Comparison of ENCODE assay signal across 8 mouse cellular contexts in genomic region chr8:70660273-70660725, GRCm38 (mm10). TPM values are rescaled to one million over a fixed set of nuclear protein-coding genes. Genes with fewer than 3 reads are reported as not detected.
DNase-seq lines count a peak whose midpoint lies in the region; ATAC-seq and TF ChIP-seq lines count a peak whose summit lies in the region.

Pgpep1 (minus strand) TSS chr8:70660388.

- DNase-seq in heart, adult 2 months: no peak
- no peak for DNase-seq in heart, adult 9 months (ENCODE audit: low spot score in 2 of 2)
- peak; percentile 76 for DNase-seq in embryonic facial prominence, embryonic 10.5 days (ENCODE audit: low spot score)
- peak; percentile 72 for DNase-seq in kidney, postnatal 10 days
- no peak for DNase-seq in lung, adult 2 months
- peak; percentile 57 for DNase-seq in retina, embryonic 14.5 days (ENCODE audit: low spot score)
- no peak for DNase-seq in cerebellum, postnatal 14 days

- peak within 1 kb of the TSS; percentile 81 for H3K27ac ChIP-seq in heart, adult 2 months
- peak within 1 kb of the TSS; percentile 89 for H3K27ac ChIP-seq in embryonic facial prominence, embryonic 10.5 days (replicated peaks)
- H3K27ac ChIP-seq in heart, embryonic 13.5 days (replicated peaks): peak within 1 kb of the TSS; percentile 85

- TF ChIP-seq POLR2A in heart, adult 2 months (IDR thresholded peaks at IDR 0.05; ENCODE audit: insufficient read depth, low read depth, low read length): no peak
- TF ChIP-seq POLR2A in lung, adult 2 months (IDR thresholded peaks at IDR 0.05; ENCODE audit: borderline replicate concordance, extremely low read depth, low read depth, low read length): no peak

- H3K36me3 ChIP-seq in heart, adult 2 months (ENCODE audit: control insufficient read depth, insufficient read depth, low read length): no peaks in the 10 kb centered on the region
- H3K36me3 ChIP-seq in embryonic facial prominence, embryonic 10.5 days (replicated peaks): peaks cover 23% of the 10 kb centered on the region
- H3K36me3 ChIP-seq in heart, embryonic 13.5 days: peaks cover 24% of the 10 kb centered on the region

- H3K4me1 ChIP-seq in heart, adult 2 months (ENCODE audit: control insufficient read depth, insufficient read depth, low read length): peaks cover 6% of the 10 kb centered on the region
- H3K4me1 ChIP-seq in embryonic facial prominence, embryonic 10.5 days: peaks cover 59% of the 10 kb centered on the region
- peaks cover 25% of the 10 kb centered on the region for H3K4me1 ChIP-seq in heart, embryonic 13.5 days
- peaks cover 3% of the 10 kb centered on the region for H3K4me1 ChIP-seq in lung, adult 2 months (ENCODE audit: control insufficient read depth, insufficient read depth, low read length)

- 11% methylated on average over 14 of the region's 14 CpGs for WGBS in heart, adult 2 months
- 3% methylated on average over 14 of the region's 14 CpGs for WGBS in embryonic facial prominence, embryonic 10.5 days
- WGBS in heart, embryonic 13.5 days: under 1% methylated on average over 14 of the region's 14 CpGs
- WGBS in lung, adult 2 months: 5% methylated on average over 14 of the region's 14 CpGs

- intact Hi-C loops in heart, adult 2 months (cut with DNase I): no loop called here

- peak within 1 kb of the TSS; percentile 97 for H3K4me2 ChIP-seq in heart, embryonic 13.5 days

- TF ChIP-seq EP300 in heart, adult 2 months (IDR thresholded peaks at IDR 0.05; ENCODE audit: insufficient read depth, low read depth, low read length): no peak

- H3K4me3 ChIP-seq in heart, adult 2 months: peak within 1 kb of the TSS; percentile 81
- H3K4me3 ChIP-seq in embryonic facial prominence, embryonic 10.5 days: peak within 1 kb of the TSS; percentile 80
- peak within 1 kb of the TSS; percentile 82 for H3K4me3 ChIP-seq in heart, embryonic 13.5 days
- peak within 1 kb of the TSS; percentile 91 for H3K4me3 ChIP-seq in lung, adult 2 months (replicated peaks; ENCODE audit: extremely low read depth, low read depth, low read length)

- peak within 1 kb of the TSS; percentile 88 for H3K9ac ChIP-seq in heart, adult 2 months (ENCODE audit: low read depth, low read length)
- peak within 1 kb of the TSS; percentile 91 for H3K9ac ChIP-seq in heart, embryonic 13.5 days

- no peak for TF ChIP-seq CTCF in heart, adult 2 months (IDR thresholded peaks at IDR 0.05)
- TF ChIP-seq CTCF in lung, adult 2 months (IDR thresholded peaks at IDR 0.05; ENCODE audit: insufficient read depth, low read length): no peak

- peak; percentile 59 for ATAC-seq in heart, embryonic 13.5 days (ENCODE audit: extremely low read depth, insufficient number of reproducible peaks, low FRiP score, low TSS enrichment)

- H3K79me2 ChIP-seq in heart, adult 2 months (replicated peaks; ENCODE audit: control insufficient read depth, insufficient read depth, low read length): no peaks in the 10 kb centered on the region

- no peaks in the 10 kb centered on the region for H3K9me3 ChIP-seq in embryonic facial prominence, embryonic 10.5 days
- H3K9me3 ChIP-seq in heart, embryonic 13.5 days: no peaks in the 10 kb centered on the region

- H3K27me3 ChIP-seq in heart, adult 2 months (ENCODE audit: control insufficient read depth, insufficient read depth, low read length): no peaks in the 10 kb centered on the region
- H3K27me3 ChIP-seq in embryonic facial prominence, embryonic 10.5 days (replicated peaks; ENCODE audit: low read depth, poor library complexity, severe bottlenecking): no peaks in the 10 kb centered on the region
- no peaks in the 10 kb centered on the region for H3K27me3 ChIP-seq in heart, embryonic 13.5 days (replicated peaks)

RNA-seq across cellular contexts. Expression of gene Pgpep1, which starts in this region (rescaled TPM):
- total RNA-seq in heart, adult 2 months (2021): 10 to 100 TPM; 39.7 to 48.4 TPM
- 35.5 and 44.8 TPM in 2 replicates for polyA plus RNA-seq in heart, adult 2 months (2012; rRNA removed)
- polyA plus RNA-seq in embryonic facial prominence, embryonic 10.5 days (2016; fragmentation: Nextera tagmentation; extraction: Ambion mirVana): 51.8 and 52.7 TPM in 2 replicates
- polyA plus RNA-seq in heart, embryonic 13.5 days (2015; fragmentation: Nextera tagmentation; extraction: Ambion mirVana): 33.7 and 37.3 TPM in 2 replicates
- polyA plus RNA-seq in lung, adult 2 months (2012; rRNA removed): 32.2 and 33.7 TPM in 2 replicates

Comparison
In these comparisons a context has a peak if more than half of its experiments do, and no peak if none do; other contexts are left out.
1. DNase-seq: peak in embryonic facial prominence, embryonic 10.5 days (single experiment), kidney, postnatal 10 days (single experiment) and retina, embryonic 14.5 days (single experiment); none in heart, adult 2 months (0 of 2), heart, adult 9 months (0 of 2), lung, adult 2 months (single experiment) and cerebellum, postnatal 14 days (0 of 2).
2. Peak in every context shown above with its lines, with median percentiles within 50 percentile points of each other: H3K27ac ChIP-seq and H3K4me3 ChIP-seq.